Mouse (Mus musculus) ovary, adult 10 weeks (tissue): ENCODE measurements around the gene Gm3618. TPM values are rescaled to one million over a fixed set of nuclear protein-coding genes. Genes with fewer than 3 reads are reported as not detected.

Experiments
- polyA plus RNA-seq: library from polyadenylated mRNA; stranded (reverse); fragments of 350-450 nt; fragmentation: Illumina TruSeq; extraction: RNeasy Lipid Tissue Mini Kit (QIAGEN cat#74804); gene quantifications from one replicate; pipeline ENCODE4 v1.2.3, GENCODE M21; 2014

The Gm3618 gene
- not detected for polyA plus RNA-seq

DNA sequence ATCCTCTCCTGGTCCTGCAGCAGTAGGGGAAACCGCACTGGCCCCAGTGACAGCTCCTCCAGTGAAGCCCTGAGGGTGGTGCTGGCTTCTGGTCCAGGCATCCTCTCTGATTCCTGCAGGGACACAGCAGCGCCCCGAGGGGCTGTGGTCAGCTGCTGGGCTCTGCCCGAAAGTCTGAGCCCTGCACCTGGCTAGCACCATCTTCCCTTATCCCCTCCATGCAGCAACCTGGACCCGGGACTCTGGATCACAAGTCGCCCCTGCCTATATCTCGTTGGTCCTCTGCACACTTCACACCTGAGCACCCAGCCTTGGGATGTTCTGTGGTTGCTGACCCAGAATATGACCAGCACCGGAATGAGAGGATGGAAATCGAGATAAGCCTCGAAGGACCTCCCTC is at the start of gene Gm3618:
TSS of gene Gm3618 (minus strand) at position 101 of the 400 bp plus-strand sequence.

GRCm38 (mm10) chr14:6390219-6390618 is 46.7 kb upstream of the Gm3618 start, which contains the start of gene Gm16440:
Gene Gm16440 (minus strand): TSS chr14:6390319.

DNA sequence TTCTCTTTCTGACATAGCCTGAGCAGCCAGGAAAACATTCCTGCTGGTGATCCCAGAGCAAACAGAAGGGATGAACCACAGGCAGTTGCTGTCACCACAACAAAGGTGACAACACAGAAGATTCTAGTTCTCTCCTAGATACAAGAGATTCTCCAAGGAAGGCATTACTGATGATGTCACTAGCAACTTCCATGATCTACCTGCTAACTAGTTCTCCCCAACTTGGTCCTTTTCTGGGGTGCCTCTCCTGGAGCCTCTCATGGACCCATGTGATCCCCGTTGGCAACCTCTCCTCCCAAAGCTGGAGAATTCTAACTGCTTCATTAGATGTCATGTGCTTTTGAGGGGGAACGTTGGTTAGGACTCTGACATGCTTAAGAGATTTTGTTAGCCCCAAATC is 38.7 kb downstream of the Gm3618 start, which contains the start of gene Gm21103:
TSS of gene Gm21103 (minus strand) at position 101 of the 400 bp plus-strand sequence.

DNA sequence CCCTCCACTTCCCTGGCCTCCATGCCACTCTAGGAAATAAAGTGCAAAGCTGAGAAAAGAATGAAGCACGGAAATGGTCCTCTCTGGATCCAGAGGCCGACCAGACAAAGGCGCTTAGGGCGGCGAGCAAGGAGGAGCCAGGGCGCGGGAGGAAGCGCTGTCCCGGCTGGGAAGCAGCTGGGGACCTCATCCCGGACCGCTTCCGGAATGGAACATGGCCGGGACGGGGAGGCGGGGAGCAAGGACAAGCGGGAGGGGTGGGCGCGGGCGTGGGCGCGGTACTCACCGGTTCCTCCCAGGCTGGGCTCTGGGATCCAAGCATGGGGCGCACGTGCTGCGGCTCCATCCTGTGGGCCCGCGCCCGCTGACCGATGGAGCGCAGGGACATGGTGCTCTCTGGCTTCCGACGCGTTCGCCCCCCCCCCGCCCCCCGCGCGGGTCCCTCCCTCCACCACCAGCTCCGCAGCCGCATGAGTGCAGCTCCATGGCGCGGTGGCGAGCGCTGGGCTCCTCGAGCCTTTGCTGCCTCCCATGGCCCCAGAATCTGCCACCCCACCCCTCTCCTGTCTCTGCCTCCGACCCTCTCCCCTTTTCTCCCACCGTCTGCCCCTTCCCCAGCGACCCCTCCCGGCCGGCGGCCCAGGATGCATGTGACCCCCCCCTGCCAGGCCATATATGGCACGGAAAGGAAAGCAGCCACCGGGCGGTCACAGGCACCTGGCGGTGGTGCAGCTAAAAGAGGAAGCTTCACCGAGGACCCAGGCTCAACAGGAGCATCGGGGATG is 56.4 kb downstream of the Gm3618 start, which contains the start of gene Gm3411:
TSS of gene Gm3411 (minus strand) at position 320 of the 785 bp plus-strand sequence.

Other genes starting within 250 kb of the Gm3618 start
- not detected for gene Gm8206, start 249.7 kb downstream of the Gm3618 start, polyA plus RNA-seq
- gene Gm3468, start 235.0 kb downstream of the Gm3618 start, polyA plus RNA-seq, result 0.83 TPM
- gene Gm3476, start 217.9 kb downstream of the Gm3618 start, polyA plus RNA-seq, result not detected
- gene Gm21560, start 124.4 kb downstream of the Gm3618 start, polyA plus RNA-seq, result not detected
- gene Gm3411, start 56.4 kb downstream of the Gm3618 start, polyA plus RNA-seq, result not detected
- gene Gm21103, start 38.8 kb downstream of the Gm3618 start, polyA plus RNA-seq, result not detected
- not detected for gene Gm16440, start 46.6 kb upstream of the Gm3618 start, polyA plus RNA-seq
- gene Gm3591, start 68.8 kb upstream of the Gm3618 start, polyA plus RNA-seq, result 0.31 TPM
- not detected for gene Gm3594, start 100.9 kb upstream of the Gm3618 start, polyA plus RNA-seq
- not detected for gene Gm8356, start 193.6 kb upstream of the Gm3618 start, polyA plus RNA-seq
- gene Gm3629, start 246.9 kb upstream of the Gm3618 start, polyA plus RNA-seq, result not detected